Mouse (Mus musculus): ENCODE results near the gene Ldhc.

Ldhc gene

DNA sequence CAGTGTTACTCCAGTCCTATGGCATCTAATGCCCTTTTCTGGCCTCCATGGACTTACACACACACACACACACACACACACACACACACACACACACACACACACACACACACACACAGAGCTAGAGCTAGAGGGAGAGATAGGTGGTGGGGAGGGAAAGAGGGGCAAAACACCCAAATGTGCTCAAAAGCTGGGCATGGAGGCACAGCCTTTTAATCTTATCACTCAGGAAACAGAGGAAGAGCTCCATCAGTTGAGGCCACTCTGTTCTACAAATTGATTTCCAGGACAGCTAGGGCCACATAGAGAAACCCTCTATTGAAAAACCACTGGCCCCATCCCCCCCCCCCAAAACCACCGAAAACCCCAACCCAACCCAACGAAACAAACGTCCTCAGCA lies 22.3 kb downstream of the Ldhc start:
- in situ Hi-C loops (cut with MboI, MseI), result no loop called here

DNA sequence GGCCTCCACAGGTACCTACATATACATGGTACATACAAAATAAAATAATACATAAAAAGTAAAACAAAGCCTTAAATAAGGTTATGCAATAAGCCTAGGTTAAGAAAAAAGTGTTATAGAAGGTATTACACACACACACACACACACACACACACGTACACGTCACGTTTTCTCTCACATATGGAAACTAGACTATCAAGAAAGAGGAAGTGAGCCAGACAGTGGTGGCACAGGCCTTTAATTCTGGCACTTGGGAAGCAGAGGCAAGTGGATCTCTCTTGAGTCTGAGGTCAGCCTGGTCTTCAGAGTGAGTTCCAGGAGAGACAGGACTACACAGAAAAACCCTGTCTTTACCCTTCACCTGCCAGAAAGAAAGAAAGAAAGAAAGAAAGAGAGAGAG lies 34.5 kb downstream of the Ldhc start:
- in situ Hi-C loops (cut with MboI, MseI), result no loop called here

DNA sequence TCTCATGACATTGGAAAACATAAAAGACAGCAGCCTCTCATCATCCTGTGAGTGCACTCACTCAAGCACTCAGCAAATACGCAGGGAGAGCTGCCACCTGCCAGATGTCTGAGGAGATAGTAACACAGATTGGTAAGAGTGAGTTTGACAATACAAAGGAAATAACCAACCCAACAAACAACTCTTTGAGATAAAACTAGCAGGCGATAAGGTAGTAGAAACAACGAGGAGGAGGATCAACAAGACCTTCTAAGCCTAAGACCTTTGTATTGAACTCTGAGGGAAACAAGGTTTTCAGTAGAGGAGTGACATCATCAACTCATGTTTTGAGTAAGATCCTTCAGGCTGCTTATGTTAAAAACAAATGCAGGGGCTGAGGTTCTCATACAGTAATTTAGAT lies 38.3 kb downstream of the Ldhc start:
- in situ Hi-C loops (cut with MboI, MseI), result no loop called here

DNA sequence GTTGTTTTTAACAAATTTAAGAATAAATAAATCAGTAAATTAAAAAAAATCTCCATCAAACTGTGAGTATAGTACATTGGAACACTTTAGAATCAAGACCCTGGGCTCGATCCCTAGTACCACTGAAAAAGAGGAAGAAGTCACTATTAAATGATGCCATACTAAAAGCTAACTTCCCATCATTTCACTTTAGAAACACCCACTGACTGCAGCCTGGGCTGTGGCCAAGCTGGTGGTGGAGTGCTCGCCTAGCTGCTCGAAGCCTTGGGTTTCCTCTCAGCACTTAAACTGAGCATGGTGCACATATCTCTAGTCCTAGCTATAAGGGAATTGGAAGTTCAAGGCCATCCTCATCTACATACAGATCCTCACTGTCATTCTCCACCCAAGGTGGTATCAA lies 50.2 kb downstream of the Ldhc start:
- in situ Hi-C loops (cut with MboI, MseI), result no loop called here

DNA sequence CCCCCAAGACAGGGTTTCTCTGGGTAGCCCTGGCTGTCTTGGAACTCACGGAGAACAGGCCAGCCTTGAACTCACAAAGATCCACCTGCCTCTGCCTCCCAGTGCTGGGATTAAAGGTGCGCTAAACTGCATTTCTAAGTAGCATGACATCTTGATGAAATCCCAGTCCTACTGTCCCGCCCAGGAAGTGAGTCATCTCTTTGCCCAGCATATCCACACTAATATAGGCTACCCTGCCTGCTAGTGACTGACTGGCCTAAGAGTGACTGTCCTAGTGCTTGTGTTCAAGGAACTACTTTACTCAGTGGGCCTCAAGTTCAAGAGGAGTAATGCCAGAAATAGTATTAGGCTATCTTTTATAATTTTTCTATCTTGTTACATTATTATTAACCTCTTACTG lies 55.4 kb downstream of the Ldhc start:
- in situ Hi-C loops (cut with MboI, MseI), result no loop called here

DNA sequence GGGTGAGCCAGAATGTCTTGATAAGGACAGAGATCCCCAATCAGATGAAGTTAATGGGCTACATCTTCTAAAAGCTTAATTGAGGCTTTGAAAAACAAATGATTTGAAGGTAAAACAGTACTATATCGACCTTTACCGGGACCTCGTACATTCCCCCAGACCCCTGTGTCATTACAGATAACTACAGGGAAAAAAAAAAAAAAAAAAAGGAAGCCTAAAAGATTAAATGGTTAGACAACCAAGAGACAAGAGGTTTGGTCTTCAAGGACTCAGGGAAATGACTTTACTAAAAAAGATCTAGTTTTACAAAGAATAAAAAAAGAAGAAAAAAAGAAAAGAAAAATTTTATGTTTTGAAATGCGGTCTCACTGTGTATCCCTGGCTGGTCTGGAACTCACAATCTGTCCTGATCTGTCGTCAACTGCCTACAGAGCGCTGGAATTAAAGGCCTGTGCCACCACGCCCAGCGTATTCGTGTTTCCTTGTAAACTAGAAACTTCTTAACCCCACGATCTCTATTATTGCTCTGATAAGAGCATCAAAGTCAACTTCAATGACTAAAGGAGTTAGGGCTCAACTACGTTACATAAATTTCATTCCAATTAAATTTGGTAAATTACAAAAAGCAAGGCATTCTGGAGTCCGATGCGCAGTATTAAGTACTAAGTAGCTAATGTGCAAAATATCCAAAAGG lies 57.8 kb downstream of the Ldhc start:
- in situ Hi-C loops (cut with MboI, MseI), result no loop called here

DNA sequence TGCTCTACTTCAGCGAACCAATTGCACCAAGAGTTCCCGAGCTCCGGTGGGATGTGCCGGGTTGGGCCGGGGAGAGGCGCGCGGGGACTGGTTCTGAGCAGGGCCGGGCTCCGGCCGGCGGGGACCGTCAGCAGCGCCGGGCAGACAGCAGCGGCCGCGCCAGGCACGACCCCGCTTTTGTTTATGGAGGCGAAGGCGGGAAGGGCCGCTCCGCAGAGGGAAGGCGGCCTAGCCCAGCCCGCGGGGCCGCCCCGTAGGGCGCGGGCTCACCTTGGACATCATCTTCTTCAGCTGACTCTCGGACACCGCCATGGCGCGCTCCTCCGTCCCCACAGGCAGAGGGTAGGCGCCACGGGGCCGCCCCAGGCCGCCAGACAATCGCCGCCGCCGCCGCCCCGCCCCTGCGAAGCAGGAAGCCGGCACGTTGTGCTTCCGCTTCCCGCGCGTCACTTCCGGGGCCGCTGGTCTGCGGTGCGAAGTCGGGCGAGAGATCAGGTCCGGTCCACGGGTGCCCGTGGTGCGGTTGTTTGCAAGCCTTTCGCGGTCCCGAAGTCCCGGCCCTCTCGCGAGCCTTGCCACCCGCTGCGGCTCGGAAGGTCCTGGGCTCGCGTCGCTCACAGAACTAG lies 58.7 kb downstream of the Ldhc start, which contains the start of gene Tsg101:
Gene Tsg101, minus strand, starts transcription at position 419 of the 626 bp plus-strand sequence.
- in situ Hi-C loops (cut with MboI, MseI), result no loop called here

DNA sequence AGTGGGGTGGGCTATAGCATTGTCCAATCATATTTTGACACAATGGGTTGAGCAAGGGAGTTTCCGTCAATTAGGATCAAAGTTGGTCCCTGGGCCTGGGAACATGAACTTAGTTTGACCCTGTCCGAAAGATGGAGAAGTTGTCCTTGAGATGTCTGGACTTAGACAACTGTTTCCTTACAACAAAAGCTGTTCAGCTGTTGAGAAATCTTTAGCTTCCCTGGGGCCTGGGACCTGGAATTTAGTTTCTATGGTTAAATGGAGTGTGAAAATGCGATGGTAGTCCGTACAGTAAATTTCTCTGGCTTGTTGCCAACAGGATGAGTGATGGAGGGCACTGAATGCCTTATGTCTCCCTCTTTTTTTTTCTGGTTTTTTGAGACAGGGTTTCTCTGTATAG lies 61.1 kb downstream of the Ldhc start:
- in situ Hi-C loops (cut with MboI, MseI), result no loop called here
